Mouse (Mus musculus): Measurements from ENCODE around the gene Rai14.

- TF ChIP-seq CTCF (IDR thresholded peaks at IDR 0.05 in 2 of 3, conservative IDR thresholded peaks at IDR 0.05 in 1 of 3; ENCODE audit: control insufficient read depth in 1 of 3, insufficient read depth in 1 of 3, low read depth in 2 of 3, low read length in 3 of 3, poor library complexity in 1 of 3, severe bottlenecking in 1 of 3) (no peak), BHLHE40 (IDR thresholded peaks at IDR 0.05; ENCODE audit: borderline replicate concordance, low read depth, low read length) (no peak), NELFE (IDR thresholded peaks at IDR 0.05; ENCODE audit: low read depth, low read length) (no peak), ZKSCAN1 (IDR thresholded peaks at IDR 0.05; ENCODE audit: low read depth, low read length) (no peak), TCF12 (IDR thresholded peaks at IDR 0.05; ENCODE audit: low read depth, low read length) (no peak), USF2 (IDR thresholded peaks at IDR 0.05; ENCODE audit: borderline replicate concordance in 1 of 2, insufficient read depth in 1 of 2, low read depth in 1 of 2, low read length in 2 of 2) (no peak), UBTF (IDR thresholded peaks at IDR 0.05; ENCODE audit: borderline replicate concordance, insufficient read depth, low read depth, low read length) (no peak), MAZ (IDR thresholded peaks at IDR 0.05; ENCODE audit: low read depth, low read length) (no peak), EP300 (IDR thresholded peaks at IDR 0.05; ENCODE audit: low read depth in 1 of 2, low read length in 2 of 2) (no peak), POLR2A (IDR thresholded peaks at IDR 0.05; ENCODE audit: control insufficient read depth in 1 of 2, insufficient read depth in 1 of 2, low read depth in 1 of 2, low read length in 2 of 2, poor library complexity in 1 of 2) (no peak), SMC3 (IDR thresholded peaks at IDR 0.05; ENCODE audit: low read depth, low read length) (no peak), ZNF384 (IDR thresholded peaks at IDR 0.05; ENCODE audit: low read depth, low read length) (no peak), TAL1 (IDR thresholded peaks at IDR 0.05; ENCODE audit: low read length) (no peak), USF1 (IDR thresholded peaks at IDR 0.05; ENCODE audit: low read depth, low read length) (no peak)
These were observed 24.1 kb upstream of the Rai14 start for GRCm38 (mm10) chr15:10738354-10739142.

All from MEL (cell line).